Mouse (Mus musculus) ES-Bruce4 (cell line): ENCODE results near the gene Arih1.

Experiments
- EP300 ChIP-seq: IDR thresholded peaks from 2 replicates; pipeline ENCODE4 v1.6.1; 2011; ENCODE audit warnings: low read depth, low read length; ENCODE audit not compliant: insufficient read depth
- POLR2A ChIP-seq: IDR thresholded peaks from one replicate; pipeline ENCODE4 v1.8.1; 2011; ENCODE audit warnings: low read length; ENCODE audit not compliant: insufficient read depth

GRCm38 (mm10) chr9:59389086-59389485, 97.3 kb downstream of the Arih1 start:
- TF ChIP-seq EP300 = no peak
- no peak for TF ChIP-seq POLR2A
